Mouse (Mus musculus) stomach, postnatal 0 days (tissue): ENCODE measurements around the gene Igsf8.

ENCODE experiments used
- CTCF ChIP-seq: IDR thresholded peaks from 2 replicates; pipeline ENCODE4 v1.5.1; 2016; ENCODE audit warnings: antibody characterized with exemption, low read depth, mild to moderate bottlenecking, moderate library complexity
- EP300 ChIP-seq: optimal IDR thresholded peaks from 2 replicates; pipeline ENCODE3; 2016; ENCODE audit warnings: antibody characterized with exemption

DNA sequence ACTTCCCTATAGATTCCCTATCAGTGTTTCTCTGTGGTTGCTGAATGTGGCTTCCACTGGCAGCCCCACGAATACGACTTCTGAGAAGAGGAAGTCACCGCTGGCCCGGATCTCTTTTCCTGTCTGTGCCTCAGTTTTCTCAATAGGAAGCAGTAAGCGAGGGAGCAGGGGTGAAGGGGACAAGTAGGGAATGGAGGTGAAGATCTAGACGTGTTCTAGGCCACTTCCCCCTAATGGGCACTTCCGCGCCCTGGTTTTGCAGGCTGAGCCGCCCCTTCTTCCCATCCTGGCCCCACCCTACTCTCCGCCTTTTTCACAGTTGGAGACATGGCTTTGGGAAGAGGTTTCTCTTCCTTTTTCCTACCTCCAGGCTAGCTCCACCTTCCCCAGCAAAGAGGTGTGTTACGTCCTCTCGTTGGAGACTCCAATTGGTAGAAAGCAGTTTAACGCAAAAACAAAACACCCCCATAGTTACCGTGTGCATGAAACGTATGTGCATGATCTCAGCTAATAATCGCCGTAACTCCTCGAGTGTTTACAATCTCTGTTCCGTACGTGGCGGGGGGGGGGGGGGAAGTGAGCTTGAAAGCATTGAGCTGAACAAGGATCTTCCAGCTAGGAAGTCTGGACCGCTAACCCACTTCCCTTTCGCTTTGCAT is 49.9 kb downstream of the Igsf8 start:
- TF ChIP-seq CTCF = peak; percentile 34
- TF ChIP-seq EP300 = no peak
